Mouse (Mus musculus) monocyte, adult 2 months (primary cell): Measurements from ENCODE around the gene Spns3.

ENCODE experiments used
- DNase-seq, 2 experiments: peaks; one replicate each; pipeline ENCODE4 v3.0.0; 2022; ENCODE audit warnings: low spot score in 2 of 2, low read depth in 1 of 2

Spns3 gene

DNA sequence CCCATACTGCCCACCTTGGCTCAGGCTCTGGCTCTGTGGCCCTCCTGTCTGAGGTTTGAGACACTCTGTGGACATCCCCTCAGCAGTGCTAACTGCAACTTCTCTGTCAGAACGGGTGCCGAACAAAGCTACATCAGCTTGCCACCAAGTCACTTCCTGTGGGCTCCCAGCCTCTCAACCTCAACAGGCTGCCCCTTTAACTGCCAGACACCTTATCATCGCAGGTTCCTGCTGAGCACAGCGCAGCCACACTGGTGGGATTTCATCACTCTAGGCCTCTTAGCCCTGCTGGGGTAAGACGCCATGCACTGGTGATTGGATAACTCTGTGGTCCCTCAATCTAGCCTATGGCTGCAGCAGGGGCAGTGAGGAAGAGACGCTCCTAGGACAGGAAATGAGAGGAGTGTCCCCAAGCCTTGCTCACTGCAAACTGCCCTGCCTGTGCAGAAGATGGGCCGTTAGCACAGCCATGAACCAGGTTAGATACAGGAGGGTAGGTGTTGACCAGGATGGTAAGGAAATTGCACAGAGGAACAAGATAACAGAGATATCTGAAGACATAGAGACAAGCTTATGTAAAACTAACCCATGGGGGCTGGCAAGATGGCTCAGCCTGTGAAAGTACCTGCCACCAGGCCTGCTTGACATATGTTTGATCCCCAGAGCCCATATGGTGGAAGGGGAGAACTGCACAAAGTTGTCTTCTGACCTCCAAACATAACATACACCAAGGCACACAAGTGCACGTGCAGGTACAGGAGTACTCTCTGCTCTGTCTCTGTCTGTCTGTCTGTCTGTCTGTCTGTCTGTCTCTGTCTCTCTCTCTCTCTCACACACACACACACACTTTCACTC, at the start of gene Spns3:
Spns3 (minus strand) TSS at position 373 of the 855 bp plus-strand sequence.
- DNase-seq, result no peak

GRCm38 (mm10) chr11:72597780-72598179, 47.5 kb upstream of the Spns3 start:
- no peak for DNase-seq

- no peak for DNase-seq
Measured at GRCm38 (mm10) chr11:72595010-72595737, 44.9 kb upstream of the Spns3 start.

DNA sequence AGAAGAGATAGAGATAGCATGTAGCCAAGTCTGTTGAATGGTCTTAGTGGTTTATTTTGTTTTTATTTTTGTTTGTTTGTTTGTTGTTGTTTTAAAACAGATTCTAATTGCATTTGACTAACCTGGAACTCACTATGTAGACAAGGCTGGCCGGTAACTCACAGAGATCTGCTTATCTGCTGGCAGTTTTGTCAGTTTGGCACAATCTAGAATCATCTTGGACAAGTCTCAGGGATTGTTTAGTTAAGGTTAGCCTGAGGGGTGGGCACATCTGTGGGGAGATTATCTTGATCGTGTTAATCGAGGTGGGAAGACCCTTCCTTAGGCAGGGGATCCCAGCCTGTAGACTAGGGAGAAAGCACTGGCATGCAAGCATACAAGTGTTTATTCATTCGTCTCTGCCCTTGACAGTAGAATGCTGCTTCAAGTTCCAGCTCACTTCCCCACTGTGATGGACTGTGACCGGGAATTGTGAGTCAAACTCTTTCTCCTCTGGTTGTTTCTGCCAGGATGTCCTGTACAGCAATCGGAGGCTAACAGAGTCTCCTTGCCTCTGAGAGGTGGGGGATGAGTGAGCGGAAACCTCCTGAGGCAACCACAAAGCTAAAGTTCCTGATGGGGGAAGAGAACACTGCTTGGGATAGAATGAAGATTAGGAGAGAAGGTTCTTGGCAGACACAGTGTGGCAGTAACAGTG, 37.4 kb upstream of the Spns3 start:
- DNase-seq, result no peak

GRCm38 (mm10) chr11:72586570-72586969, 36.3 kb upstream of the Spns3 start:
- DNase-seq, result no peak

DNA sequence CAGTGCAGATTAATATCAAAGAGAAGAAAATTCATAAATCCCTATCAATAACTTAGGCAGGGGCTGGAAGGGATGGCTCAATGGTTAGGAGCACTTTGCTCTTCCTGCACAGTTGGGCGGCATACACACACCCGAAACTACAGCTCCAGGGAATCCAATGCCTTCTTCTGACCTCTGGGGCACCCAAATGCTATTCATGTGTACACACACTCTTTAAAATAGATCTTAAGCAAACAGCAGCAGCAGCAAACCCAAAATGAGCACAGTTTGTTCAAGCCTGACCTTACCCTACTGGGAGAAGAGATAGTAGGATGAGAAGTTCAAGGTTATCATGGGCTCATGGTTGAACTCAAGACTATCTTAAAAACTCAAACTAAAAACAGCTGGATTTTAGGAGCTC, 32.8 kb upstream of the Spns3 start:
- no peak for DNase-seq

DNA sequence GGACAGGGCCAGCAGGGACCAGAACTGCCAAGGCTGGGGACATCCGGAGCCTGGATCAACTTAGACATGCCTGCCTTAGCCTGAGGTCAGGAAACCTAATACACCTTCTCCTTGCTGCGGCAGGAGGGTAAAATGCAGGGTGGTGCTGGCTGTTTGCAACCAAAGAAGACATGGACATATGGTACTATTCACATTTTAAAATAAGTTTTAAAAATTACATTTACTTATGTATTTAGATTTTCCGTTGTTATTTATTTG, 32.1 kb upstream of the Spns3 start:
- no peak for DNase-seq

GRCm38 (mm10) chr11:72581609-72582447, 31.5 kb upstream of the Spns3 start:
- no peak for DNase-seq

- DNase-seq, result no peak
Measured at GRCm38 (mm10) chr11:72578471-72578870, 28.2 kb upstream of the Spns3 start.

- no peak for DNase-seq
Measured at GRCm38 (mm10) chr11:72576466-72577351, 26.4 kb upstream of the Spns3 start.

- DNase-seq, result no peak
Measured at GRCm38 (mm10) chr11:72576111-72576465, 25.8 kb upstream of the Spns3 start.

GRCm38 (mm10) chr11:72573819-72574218, 23.5 kb upstream of the Spns3 start:
- DNase-seq, result no peak

- peak; percentile 37 to 62 for DNase-seq
Measured at GRCm38 (mm10) chr11:72570319-72570979, 20.1 kb upstream of the Spns3 start.

DNA sequence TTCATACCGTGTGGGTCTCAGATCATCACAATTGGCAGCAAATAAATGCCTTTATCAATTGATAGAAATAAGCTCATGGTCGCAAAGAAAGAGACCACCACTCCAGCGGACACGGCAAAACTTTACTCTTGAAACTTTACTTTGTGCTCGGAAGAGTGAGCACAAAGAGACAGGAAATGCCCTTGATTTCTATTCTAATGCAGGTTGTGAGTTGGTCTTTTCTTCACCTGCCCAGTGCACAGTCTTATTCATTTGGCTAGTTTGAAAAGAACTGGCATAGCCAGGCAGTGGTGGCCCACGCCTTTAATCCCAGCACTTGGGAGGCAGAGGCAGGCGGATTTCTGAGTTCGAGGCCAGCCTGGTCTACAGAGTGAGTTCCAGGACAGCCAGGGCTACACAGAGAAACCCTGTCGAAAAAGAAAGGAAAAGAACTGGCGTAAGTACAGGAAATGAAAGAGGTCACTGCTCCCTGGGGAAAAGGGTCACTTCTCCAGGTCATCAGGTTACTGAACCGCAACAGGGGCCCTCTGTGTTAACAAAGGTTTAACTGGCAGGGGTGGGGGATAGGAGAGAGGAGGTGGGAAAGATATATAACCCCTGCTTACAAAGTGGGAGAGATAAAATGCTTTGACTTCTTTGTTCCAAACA, 19.5 kb upstream of the Spns3 start:
- DNase-seq, result no peak

- DNase-seq, result peak in 1 of 2 experiments; percentile 25
Measured at GRCm38 (mm10) chr11:72569051-72569450, 18.7 kb upstream of the Spns3 start.

- DNase-seq, result no peak
Measured at GRCm38 (mm10) chr11:72566816-72567338, 16.6 kb upstream of the Spns3 start.

GRCm38 (mm10) chr11:72566304-72566703, 16.0 kb upstream of the Spns3 start:
- DNase-seq, result no peak

DNA sequence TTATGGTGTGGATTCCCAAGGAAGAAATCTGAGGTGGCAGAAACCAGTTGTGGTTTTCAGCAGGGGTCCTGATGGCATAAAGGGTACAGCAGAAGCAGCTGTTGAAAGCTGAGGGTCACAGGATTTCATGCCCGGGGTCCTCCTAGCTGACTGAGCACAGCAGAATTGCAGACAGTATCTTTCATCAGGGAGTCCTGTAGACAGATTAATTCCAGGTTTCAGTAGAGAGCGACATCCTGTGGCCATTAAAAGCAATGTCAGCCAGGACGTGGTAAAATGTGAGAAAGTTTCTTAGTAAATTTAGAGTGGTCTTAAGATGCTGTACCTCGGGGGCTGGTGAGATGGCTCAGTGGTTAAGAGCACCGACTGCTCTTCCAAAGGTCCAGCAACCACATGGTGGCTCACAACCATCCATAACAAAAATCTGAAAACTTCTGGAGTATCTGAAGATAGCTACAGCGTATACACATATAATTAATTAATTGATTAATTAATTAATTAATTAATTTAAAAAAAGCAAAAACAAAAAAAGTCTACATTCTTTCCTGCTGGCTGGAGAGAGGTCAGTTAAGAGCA, 14.0 kb upstream of the Spns3 start:
- no peak for DNase-seq

GRCm38 (mm10) chr11:72560661-72561060, 10.4 kb upstream of the Spns3 start:
- no peak for DNase-seq
